Mouse (Mus musculus) neural tube, embryonic 12.5 days (tissue): ENCODE measurements around the gene Kif5c. TPM values are rescaled to one million over a fixed set of nuclear protein-coding genes. Genes with fewer than 3 reads are reported as not detected.

ENCODE experiments used
- ATAC-seq: fragments of 200-750 bp; cut with Nextera tagmentation; 2 replicates; pipeline ENCODE4 v1.8.0; 2017; ENCODE audit warnings: low read depth, mild to moderate bottlenecking, moderate TSS enrichment, moderate library complexity; ENCODE audit not compliant: low FRiP score
- H3K27ac ChIP-seq: fragments of 300-500 bp; sonication (generic); 2 replicates; pipeline ENCODE4 v1.5.1; 2016
- H3K27me3 ChIP-seq: fragments of 300-500 bp; sonication (generic); replicated peaks from 2 replicates; pipeline ENCODE4 v1.6.1; 2016; ENCODE audit warnings: mild to moderate bottlenecking
- H3K36me3 ChIP-seq: fragments of 300-500 bp; sonication (generic); 2 replicates; pipeline ENCODE4 v1.6.1; 2016; ENCODE audit warnings: mild to moderate bottlenecking
- H3K4me1 ChIP-seq: fragments of 300-500 bp; sonication (generic); 2 replicates; pipeline ENCODE4 v1.6.1; 2016
- H3K4me2 ChIP-seq: fragments of 300-500 bp; sonication (generic); replicated peaks from 2 replicates; pipeline ENCODE4 v1.6.1; 2016; ENCODE audit warnings: mild to moderate bottlenecking
- H3K4me3 ChIP-seq: fragments of 300-500 bp; sonication (generic); 2 replicates; pipeline ENCODE4 v1.5.1; 2016
- H3K9ac ChIP-seq: fragments of 300-500 bp; sonication (generic); 2 replicates; pipeline ENCODE4 v1.6.1; 2016; ENCODE audit warnings: mild to moderate bottlenecking
- H3K9me3 ChIP-seq: fragments of 300-500 bp; sonication (generic); 2 replicates; pipeline ENCODE4 v1.6.1; 2016; ENCODE audit warnings: mild to moderate bottlenecking
- WGBS: fragments of 180-500 bp; shearing (Covaris S2); methylation state at CpG from one replicate; pipeline ENCODE4 v1.1.7; 2016; 5-methylcytosine and 5-hydroxymethylcytosine counted together
- polyA plus RNA-seq: library from polyadenylated mRNA; unstranded; fragments of >200 nt; fragmentation: Nextera tagmentation; extraction: Ambion mirVana; gene quantifications from 2 replicates; pipeline ENCODE4 v1.2.1, GENCODE M21; 2016

Gene Kif5c
- polyA plus RNA-seq, 1 experiment from 2014 or later = 168 TPM

DNA sequence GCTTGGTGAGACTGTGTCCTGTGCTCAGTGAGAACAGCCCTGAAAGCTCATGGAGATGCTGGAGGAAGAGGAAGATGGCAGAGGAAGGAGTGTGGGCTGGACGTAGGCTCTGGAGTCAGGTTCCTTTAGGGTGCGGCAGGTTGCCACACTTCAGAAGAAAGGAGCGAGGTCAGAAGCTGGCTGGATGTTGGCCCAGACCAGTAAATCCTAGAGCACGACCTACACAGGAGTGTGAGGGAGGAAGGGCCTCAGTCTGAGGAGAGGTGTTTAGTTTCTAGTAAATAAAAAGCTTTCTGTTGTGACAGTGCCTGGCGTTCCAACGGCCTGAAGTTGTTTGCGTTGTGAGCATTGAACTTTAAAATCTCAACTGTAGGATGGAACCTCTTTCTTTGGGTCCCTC, 59.3 kb downstream of the Kif5c start:
- H3K27ac ChIP-seq = no peak overlapping the region
- H3K27me3 ChIP-seq = no peaks in the 10 kb centered on the region
- no peaks in the 10 kb centered on the region for H3K9me3 ChIP-seq
- H3K9ac ChIP-seq = no peak overlapping the region
- no peak overlapping the region for H3K4me3 ChIP-seq
- peaks cover 5% of the 10 kb centered on the region; the same call in 1 of the 2 replicates for H3K36me3 ChIP-seq
- peaks cover 23% of the 10 kb centered on the region for H3K4me1 ChIP-seq
- no peak overlapping the region for H3K4me2 ChIP-seq
- WGBS = 76% methylated on average over 7 of the region's 7 CpGs
- ATAC-seq = no peak

DNA sequence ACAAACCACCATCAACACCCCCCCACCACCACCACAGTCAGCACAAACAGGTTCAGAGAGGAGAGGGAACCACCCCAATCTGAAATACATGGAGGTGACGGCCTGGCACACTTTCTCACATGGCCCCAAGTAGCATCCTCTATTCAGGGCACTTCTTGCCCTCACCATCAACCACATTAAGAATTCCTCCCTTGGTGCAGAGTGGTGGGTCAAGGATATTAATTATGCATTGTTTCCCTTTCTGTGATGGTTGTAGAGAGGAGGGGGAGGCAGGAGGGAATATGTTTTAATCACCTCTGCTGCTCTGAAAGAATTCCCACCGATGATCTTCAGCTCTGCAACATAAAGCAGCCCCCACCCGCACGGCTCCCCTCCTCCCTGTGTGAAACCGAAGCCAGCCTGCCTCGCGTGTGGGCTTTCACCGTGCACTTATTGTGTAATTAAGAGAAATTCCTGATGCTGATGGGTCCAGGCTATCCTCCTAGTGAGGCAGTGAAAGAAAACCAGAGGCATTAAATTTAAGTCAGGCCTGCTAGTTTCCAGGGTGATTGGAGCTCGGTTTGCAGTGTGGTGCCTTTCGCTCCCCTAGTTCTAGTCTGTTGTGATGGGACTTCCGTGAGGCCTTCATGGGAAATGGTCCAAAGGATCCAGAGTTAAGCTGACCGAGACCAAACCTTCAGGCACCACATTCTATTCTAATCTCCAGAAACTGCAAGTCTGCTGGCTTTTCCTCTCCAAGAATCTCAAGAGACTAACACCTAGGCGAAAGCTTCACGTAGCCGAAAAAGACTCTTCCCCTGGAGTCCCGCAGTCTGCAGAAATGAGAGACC, 60.3 kb downstream of the Kif5c start:
- Histone ChIP-seq H3K4me3 (no peak overlapping the region), H3K9ac (no peak overlapping the region)

GRCm38 (mm10) chr2:49682754-49683153, 63.7 kb downstream of the Kif5c start:
- no peak for ATAC-seq
- no peaks in the 10 kb centered on the region for H3K27me3 ChIP-seq
- H3K27ac ChIP-seq = no peak overlapping the region
- peaks cover 11% of the 10 kb centered on the region; the same call in 1 of the 2 replicates for H3K36me3 ChIP-seq
- H3K4me3 ChIP-seq = no peak overlapping the region
- H3K9ac ChIP-seq = no peak overlapping the region
- no peak overlapping the region for H3K4me2 ChIP-seq
- peaks cover 28% of the 10 kb centered on the region for H3K4me1 ChIP-seq
- WGBS = 64% methylated on average over 5 of the region's 6 CpGs
- no peaks in the 10 kb centered on the region for H3K9me3 ChIP-seq

More for the DNA sequence above, 60.3 kb downstream of the Kif5c start:
- ATAC-seq = peak; percentile 57
- Histone ChIP-seq H3K4me2 (no peak overlapping the region), H3K4me1 (peaks cover 28% of the 10 kb centered on the region), H3K9me3 (no peaks in the 10 kb centered on the region), H3K27me3 (no peaks in the 10 kb centered on the region), H3K36me3 (peaks cover 7% of the 10 kb centered on the region; the same call in 1 of the 2 replicates), H3K27ac (no peak overlapping the region)
- 58% methylated on average over 16 of the region's 16 CpGs for WGBS

DNA sequence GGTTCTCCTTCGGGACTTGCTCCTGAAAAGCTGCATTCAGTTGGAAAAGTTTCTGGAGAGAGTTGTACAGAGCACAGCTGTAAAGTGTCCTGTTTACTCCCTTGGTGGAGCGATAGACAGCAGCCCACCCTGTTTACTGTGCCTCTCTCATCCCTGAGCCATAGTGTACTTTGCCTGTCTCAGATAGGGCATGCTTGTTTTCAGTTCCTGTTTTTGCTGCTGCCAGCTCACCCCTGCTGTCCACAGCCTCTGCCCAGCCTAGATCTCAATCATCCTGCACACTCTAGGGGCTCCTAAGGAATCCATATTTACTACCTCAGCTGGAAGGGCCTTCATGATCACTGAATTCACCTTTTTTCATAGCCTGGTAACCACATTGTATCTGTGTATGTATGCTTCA, 65.7 kb downstream of the Kif5c start:
- Histone ChIP-seq H3K36me3 (peaks cover 15% of the 10 kb centered on the region; the same call in 1 of the 2 replicates), H3K4me1 (peaks cover 9% of the 10 kb centered on the region), H3K27me3 (no peaks in the 10 kb centered on the region), H3K4me2 (no peak overlapping the region), H3K27ac (no peak overlapping the region), H3K9ac (no peak overlapping the region), H3K4me3 (no peak overlapping the region), H3K9me3 (no peaks in the 10 kb centered on the region)
- no peak for ATAC-seq
- WGBS = 78% methylated on average over 2 of the region's 2 CpGs

DNA sequence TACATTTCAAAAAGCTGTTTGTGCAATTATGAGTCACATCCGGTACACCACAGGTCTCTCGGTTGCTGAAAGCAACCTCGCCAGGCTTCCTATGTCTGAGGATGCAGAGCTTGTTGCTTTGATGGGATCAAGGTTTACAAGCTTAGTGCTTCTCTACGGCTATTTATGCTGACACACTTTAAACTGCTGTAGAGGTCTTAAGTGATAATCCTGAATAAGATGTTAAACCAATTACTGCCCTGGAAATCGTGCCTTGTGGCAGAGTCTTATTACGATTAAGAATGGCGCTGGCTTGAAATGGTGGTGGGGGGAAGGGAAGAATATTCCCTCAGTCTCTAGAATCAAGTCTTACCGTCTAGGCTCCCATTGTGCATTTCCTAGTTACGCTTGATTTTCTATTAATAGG, 71.3 kb downstream of the Kif5c start:
- 77% methylated on average over 9 of the region's 9 CpGs for WGBS
- Histone ChIP-seq H3K4me2 (no peak overlapping the region), H3K4me3 (no peak overlapping the region), H3K27me3 (no peaks in the 10 kb centered on the region), H3K36me3 (peaks cover 19% of the 10 kb centered on the region), H3K9ac (no peak overlapping the region), H3K9me3 (no peaks in the 10 kb centered on the region), H3K4me1 (peaks cover 9% of the 10 kb centered on the region; the same call in 1 of the 2 replicates), H3K27ac (no peak overlapping the region)
- ATAC-seq = no peak

DNA sequence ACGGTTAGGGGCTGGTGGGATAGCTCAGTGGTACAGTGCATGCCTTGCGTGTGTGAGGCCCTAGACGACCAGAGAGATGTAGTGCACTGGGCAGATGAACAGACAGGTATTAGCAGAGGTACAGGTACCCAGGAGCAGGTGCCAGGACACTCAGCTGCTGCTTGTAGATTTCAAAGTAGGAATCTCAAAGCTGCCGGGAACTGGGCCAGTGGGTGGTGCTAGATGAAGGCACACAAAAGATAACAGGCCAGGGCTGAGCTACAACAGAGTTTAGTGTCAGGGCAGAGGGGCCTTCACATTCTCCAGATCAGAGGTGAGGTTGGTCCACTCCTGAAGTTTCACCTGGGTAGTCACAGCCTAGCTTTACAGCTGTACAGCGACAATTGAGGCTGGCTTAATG, 72.3 kb downstream of the Kif5c start:
- Histone ChIP-seq H3K9me3 (no peaks in the 10 kb centered on the region), H3K4me3 (no peak overlapping the region), H3K4me1 (peaks cover 9% of the 10 kb centered on the region; the same call in 1 of the 2 replicates), H3K27me3 (no peaks in the 10 kb centered on the region), H3K9ac (no peak overlapping the region), H3K36me3 (peaks cover 24% of the 10 kb centered on the region), H3K4me2 (no peak overlapping the region), H3K27ac (no peak overlapping the region)
- no peak for ATAC-seq
- 86% methylated on average over 5 of the region's 5 CpGs for WGBS

- ATAC-seq = no peak
- no peak overlapping the region for H3K4me3 ChIP-seq
- peaks cover 18% of the 10 kb centered on the region for H3K4me1 ChIP-seq
- no peaks in the 10 kb centered on the region for H3K27me3 ChIP-seq
- peaks cover 26% of the 10 kb centered on the region for H3K36me3 ChIP-seq
- no peak overlapping the region for H3K27ac ChIP-seq
- no peak overlapping the region for H3K9ac ChIP-seq
- no peak overlapping the region for H3K4me2 ChIP-seq
- 76% methylated on average over 10 of the region's 10 CpGs for WGBS
- H3K9me3 ChIP-seq = no peaks in the 10 kb centered on the region
Observed at GRCm38 (mm10) chr2:49694727-49695126, 75.6 kb downstream of the Kif5c start.

GRCm38 (mm10) chr2:49695461-49695860, 76.4 kb downstream of the Kif5c start:
- Histone ChIP-seq H3K4me2 (no peak overlapping the region), H3K4me3 (no peak overlapping the region), H3K36me3 (peaks cover 26% of the 10 kb centered on the region), H3K9ac (no peak overlapping the region), H3K27ac (no peak overlapping the region), H3K9me3 (no peaks in the 10 kb centered on the region), H3K4me1 (peaks cover 18% of the 10 kb centered on the region), H3K27me3 (no peaks in the 10 kb centered on the region)
- 95% methylated on average over 3 of the region's 3 CpGs for WGBS
- ATAC-seq = no peak

- Histone ChIP-seq H3K4me1 (peaks cover 9% of the 10 kb centered on the region), H3K27me3 (no peaks in the 10 kb centered on the region), H3K27ac (no peak overlapping the region), H3K4me2 (no peak overlapping the region), H3K36me3 (peaks cover 56% of the 10 kb centered on the region), H3K9ac (no peak overlapping the region), H3K9me3 (no peaks in the 10 kb centered on the region), H3K4me3 (no peak overlapping the region)
- ATAC-seq = no peak
- WGBS = 90% methylated on average over 5 of the region's 5 CpGs
Observed at GRCm38 (mm10) chr2:49698851-49699250, 79.8 kb downstream of the Kif5c start.

DNA sequence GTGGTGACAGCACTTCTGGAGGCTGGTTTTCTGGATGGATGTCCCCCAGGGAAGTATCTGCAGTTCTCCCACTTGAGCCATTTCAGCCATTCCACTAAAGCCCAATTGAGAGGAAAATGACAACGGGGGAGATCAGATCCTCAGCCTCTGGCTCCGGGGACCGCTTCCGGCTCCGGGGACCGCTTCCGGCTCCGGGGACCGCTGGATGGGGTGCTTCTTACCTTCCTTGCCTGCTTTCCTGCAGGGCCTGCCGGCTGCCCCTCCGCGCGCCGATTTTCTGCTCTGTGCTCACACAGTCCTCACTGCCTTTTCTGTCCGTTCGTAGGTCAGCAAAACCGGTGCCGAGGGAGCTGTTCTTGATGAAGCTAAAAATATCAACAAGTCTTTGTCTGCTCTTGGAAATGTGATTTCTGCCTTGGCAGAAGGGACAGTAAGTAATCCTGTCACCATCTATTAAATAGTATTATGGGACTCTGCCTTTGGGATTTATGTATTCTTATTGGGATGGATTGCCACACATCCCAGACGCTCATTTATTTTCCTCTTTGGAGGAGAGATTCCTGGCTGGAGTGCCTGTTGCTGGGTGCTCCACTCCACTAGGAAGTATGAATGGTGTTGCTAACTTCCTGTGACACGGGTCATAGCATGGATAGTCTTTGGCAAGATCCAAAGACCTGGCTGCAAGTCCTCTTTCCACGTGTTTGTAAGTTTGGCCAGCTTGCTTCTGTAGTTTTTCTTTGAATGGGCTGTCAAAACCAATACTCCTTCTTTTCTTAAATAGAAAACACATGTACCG, 81.3 kb downstream of the Kif5c start:
- Histone ChIP-seq H3K4me2 (no peak overlapping the region), H3K36me3 (peaks cover 59% of the 10 kb centered on the region)
- WGBS = 93% methylated on average over 22 of the region's 22 CpGs

GRCm38 (mm10) chr2:49710223-49710622, 91.1 kb downstream of the Kif5c start:
- Histone ChIP-seq H3K4me2 (no peak overlapping the region), H3K36me3 (peaks cover 32% of the 10 kb centered on the region), H3K27me3 (no peaks in the 10 kb centered on the region), H3K9me3 (no peaks in the 10 kb centered on the region), H3K4me3 (no peak overlapping the region), H3K27ac (no peak overlapping the region), H3K4me1 (no peaks in the 10 kb centered on the region), H3K9ac (no peak overlapping the region)
- no peak for ATAC-seq
- WGBS = 90% methylated on average over 3 of the region's 3 CpGs

More for the DNA sequence above, 81.3 kb downstream of the Kif5c start:
- peaks cover 9% of the 10 kb centered on the region for H3K4me1 ChIP-seq
- H3K9me3 ChIP-seq = no peaks in the 10 kb centered on the region
- H3K9ac ChIP-seq = no peak overlapping the region
- H3K4me3 ChIP-seq = no peak overlapping the region
- no peak for ATAC-seq
- H3K27me3 ChIP-seq = no peaks in the 10 kb centered on the region
- H3K27ac ChIP-seq = no peak overlapping the region

DNA sequence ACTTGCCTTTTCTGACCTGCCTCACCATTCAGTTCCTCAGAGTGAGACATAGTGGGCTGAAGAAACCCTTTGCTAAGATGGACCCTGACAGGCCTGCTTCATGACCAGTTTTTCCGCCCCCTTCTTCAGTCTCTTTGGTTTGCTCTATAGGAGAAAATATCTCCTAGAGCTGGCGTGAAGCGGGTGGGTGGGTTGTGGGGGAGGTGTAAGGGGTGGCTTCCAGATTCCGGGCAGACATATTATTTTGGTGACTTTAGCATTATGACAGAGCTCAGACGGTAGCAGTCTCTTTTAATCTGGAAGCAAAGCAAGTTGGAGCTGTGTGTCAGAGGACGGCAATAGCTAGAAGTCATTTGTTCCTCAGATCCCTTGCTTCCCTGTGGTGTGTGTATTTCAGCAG, 92.6 kb downstream of the Kif5c start:
- Histone ChIP-seq H3K36me3 (peaks cover 34% of the 10 kb centered on the region), H3K9me3 (no peaks in the 10 kb centered on the region), H3K4me1 (no peaks in the 10 kb centered on the region), H3K27ac (no peak overlapping the region), H3K4me3 (no peak overlapping the region), H3K4me2 (no peak overlapping the region), H3K9ac (no peak overlapping the region), H3K27me3 (no peaks in the 10 kb centered on the region)
- WGBS = 85% methylated on average over 6 of the region's 6 CpGs
- ATAC-seq = no peak
